Mouse (Mus musculus) embryonic facial prominence, embryonic 15.5 days (tissue): Measurements from ENCODE around the gene Ust. TPM values are rescaled to one million over a fixed set of nuclear protein-coding genes. Genes with fewer than 3 reads are reported as not detected.
A peak's percentile ranks its signal among the peaks of the same experiment; 100 is the strongest.

Experiments used
- ATAC-seq: fragments of 200-750 bp; cut with Nextera tagmentation; 2 replicates; pipeline ENCODE4 v1.8.0; 2017; ENCODE audit warnings: low read depth, moderate TSS enrichment; ENCODE audit not compliant: insufficient number of reproducible peaks, low FRiP score, low TSS enrichment
- H3K27ac ChIP-seq: fragments of 300-500 bp; sonication (generic); replicated peaks from 2 replicates; pipeline ENCODE4 v1.5.1; 2015; ENCODE audit warnings: mild to moderate bottlenecking, inconsistent platforms
- H3K27me3 ChIP-seq: fragments of 300-500 bp; sonication (generic); 2 replicates; pipeline ENCODE4 v1.6.1; 2015; ENCODE audit warnings: inconsistent platforms
- H3K36me3 ChIP-seq: fragments of 300-500 bp; sonication (generic); 2 replicates; pipeline ENCODE4 v1.6.1; 2015; ENCODE audit warnings: mild to moderate bottlenecking, inconsistent platforms
- H3K4me1 ChIP-seq: fragments of 300-500 bp; sonication (generic); 2 replicates; pipeline ENCODE4 v1.6.1; 2015; ENCODE audit warnings: inconsistent platforms
- H3K4me2 ChIP-seq: fragments of 300-500 bp; sonication (generic); replicated peaks from 2 replicates; pipeline ENCODE4 v1.6.1; 2015; ENCODE audit warnings: mild to moderate bottlenecking, inconsistent platforms
- H3K4me3 ChIP-seq: fragments of 300-500 bp; sonication (generic); replicated peaks from 2 replicates; pipeline ENCODE4 v1.5.1; 2015; ENCODE audit warnings: mild to moderate bottlenecking, inconsistent platforms
- H3K9ac ChIP-seq: fragments of 300-500 bp; sonication (generic); 2 replicates; pipeline ENCODE4 v1.6.1; 2015; ENCODE audit warnings: inconsistent platforms
- H3K9me3 ChIP-seq: fragments of 300-500 bp; sonication (generic); replicated peaks from 2 replicates; pipeline ENCODE4 v1.6.1; 2016; ENCODE audit warnings: inconsistent platforms
- WGBS: fragments of 180-500 bp; shearing (Covaris S2); methylation state at CpG from one replicate; pipeline ENCODE4 v1.1.7; 2015; 5-methylcytosine and 5-hydroxymethylcytosine counted together
- polyA plus RNA-seq: library from polyadenylated mRNA; unstranded; fragments of >200 nt; fragmentation: Nextera tagmentation; extraction: Ambion mirVana; gene quantifications from 2 replicates; pipeline ENCODE4 v1.2.1, GENCODE M21; 2015

Ust gene
- polyA plus RNA-seq, 1 experiment from 2014 or later: 12.0 TPM

- peak overlapping the region; percentile 17; the same call in 1 of the 2 replicates for H3K4me2 ChIP-seq
- peaks cover 19% of the 10 kb centered on the region for H3K4me1 ChIP-seq
- H3K36me3 ChIP-seq: no peaks in the 10 kb centered on the region
- WGBS: 56% methylated on average over 4 of the region's 4 CpGs
- H3K9me3 ChIP-seq: no peaks in the 10 kb centered on the region
- no peak overlapping the region for H3K9ac ChIP-seq
- ATAC-seq: no peak
- H3K27me3 ChIP-seq: no peaks in the 10 kb centered on the region
- H3K27ac ChIP-seq: 0 out of 2 replicates have a peak overlapping the region, but pooled peaks have one; percentile 55
- no peak overlapping the region for H3K4me3 ChIP-seq
Measured at GRCm38 (mm10) chr10:8504832-8505231, 13.8 kb downstream of the Ust start.

- WGBS: 63% methylated on average over 13 of the region's 13 CpGs
- H3K9me3 ChIP-seq: no peaks in the 10 kb centered on the region
Measured at GRCm38 (mm10) chr10:8498951-8499891, 19.4 kb downstream of the Ust start.

DNA sequence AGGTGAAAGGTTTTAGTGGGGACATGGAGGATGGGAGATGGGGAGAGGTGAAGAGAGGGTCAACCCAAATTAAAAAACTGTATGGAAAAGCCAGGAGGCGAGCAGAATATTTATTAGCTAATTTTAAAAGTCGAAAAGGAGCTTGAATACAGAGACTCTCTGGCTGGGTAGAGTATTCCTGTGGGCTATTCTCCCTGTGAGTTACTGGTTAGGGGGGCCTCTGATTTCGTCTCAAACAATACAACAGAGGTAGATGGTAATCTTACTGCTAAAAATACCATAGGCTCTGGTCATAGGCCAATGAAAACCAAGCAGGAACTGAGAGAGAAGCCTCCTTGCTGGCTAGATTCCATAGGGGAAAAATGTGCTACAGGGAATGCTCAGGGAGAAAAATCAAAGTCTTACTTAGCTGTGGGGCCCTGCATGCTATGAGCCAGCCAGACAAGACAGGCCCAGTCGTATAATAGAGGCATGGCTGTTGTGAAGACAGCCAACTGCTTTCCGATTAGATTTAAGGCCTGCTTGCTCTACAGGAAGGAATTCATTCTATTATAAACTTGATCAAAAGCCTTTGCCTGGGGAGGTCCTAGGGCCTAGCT, 23.0 kb downstream of the Ust start:
- H3K36me3 ChIP-seq: no peaks in the 10 kb centered on the region
- 0 out of 2 replicates have a peak overlapping the region, but pooled peaks have one; percentile 17 for H3K27ac ChIP-seq
- WGBS: 35% methylated on average over 5 of the region's 5 CpGs
- H3K9me3 ChIP-seq: no peaks in the 10 kb centered on the region
- H3K9ac ChIP-seq: no peak overlapping the region
- H3K4me1 ChIP-seq: 0 out of 2 replicates have a peak, but pooled peaks cover 15% of the 10 kb centered on the region
- no peaks in the 10 kb centered on the region for H3K27me3 ChIP-seq
- no peak overlapping the region for H3K4me2 ChIP-seq
- ATAC-seq: no peak
- H3K4me3 ChIP-seq: no peak overlapping the region

More at GRCm38 (mm10) chr10:8498951-8499891, 19.4 kb downstream of the Ust start:
- H3K9ac ChIP-seq: no peak overlapping the region
- no peaks in the 10 kb centered on the region for H3K36me3 ChIP-seq
- no peak overlapping the region for H3K4me3 ChIP-seq
- no peak for ATAC-seq
- H3K27ac ChIP-seq: no peak overlapping the region
- 0 out of 2 replicates have a peak, but pooled peaks cover 17% of the 10 kb centered on the region for H3K4me1 ChIP-seq
- no peaks in the 10 kb centered on the region for H3K27me3 ChIP-seq
- H3K4me2 ChIP-seq: no peak overlapping the region

- Histone ChIP-seq H3K4me3 (no peak overlapping the region), H3K4me2 (no peak overlapping the region), H3K9ac (no peak overlapping the region), H3K27ac (no peak overlapping the region), H3K36me3 (no peaks in the 10 kb centered on the region), H3K27me3 (no peaks in the 10 kb centered on the region), H3K9me3 (no peaks in the 10 kb centered on the region), H3K4me1 (0 out of 2 replicates have a peak, but pooled peaks cover 10% of the 10 kb centered on the region)
- ATAC-seq: no peak
- WGBS: 89% methylated on average over 1 of the region's 1 CpGs
Measured at GRCm38 (mm10) chr10:8491909-8492591, 26.6 kb downstream of the Ust start.

DNA sequence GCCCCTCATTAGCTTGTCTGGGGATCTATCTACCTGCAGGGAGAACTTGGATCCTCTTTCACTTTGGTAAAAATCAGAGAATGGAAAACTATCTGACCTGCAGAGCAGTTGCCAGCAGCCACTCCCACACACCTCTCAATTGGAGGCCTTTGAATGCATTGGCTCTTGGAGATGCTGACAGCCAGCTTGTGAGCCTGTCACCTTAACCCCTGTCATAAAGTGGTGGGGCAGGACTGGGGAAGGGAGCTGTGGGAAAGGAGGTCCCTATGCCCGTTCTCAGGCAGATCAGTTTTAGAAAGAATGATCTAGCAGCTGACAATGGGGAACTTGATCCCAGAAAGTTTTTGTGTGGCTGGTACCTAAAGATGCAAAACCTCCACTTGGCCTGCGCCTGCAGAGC, 31.2 kb downstream of the Ust start:
- ATAC-seq: no peak
- no peak overlapping the region for H3K9ac ChIP-seq

DNA sequence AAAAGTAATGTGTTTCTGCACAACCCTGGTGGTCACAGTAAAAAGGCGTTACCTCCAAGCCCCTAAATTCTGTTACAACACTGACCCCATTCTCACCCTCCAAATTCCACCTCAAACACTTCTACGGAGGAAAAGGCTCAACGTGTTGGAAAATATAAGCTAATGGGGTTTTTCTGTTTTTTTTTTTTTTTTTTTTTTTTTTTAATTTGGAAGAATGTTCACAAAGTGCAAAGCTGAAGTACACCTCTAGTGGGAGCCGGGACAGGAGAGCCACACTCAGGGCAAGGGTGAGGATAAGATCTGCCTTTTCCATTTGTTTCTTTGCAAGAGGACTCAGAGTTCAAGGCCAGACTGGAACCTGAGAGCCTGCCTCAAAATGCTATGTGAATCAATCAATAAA, 34.1 kb downstream of the Ust start:
- no peak for ATAC-seq
- Histone ChIP-seq H3K9ac (no peak overlapping the region), H3K27me3 (no peaks in the 10 kb centered on the region), H3K4me3 (no peak overlapping the region), H3K36me3 (no peaks in the 10 kb centered on the region), H3K4me1 (no peaks in the 10 kb centered on the region), H3K9me3 (no peaks in the 10 kb centered on the region), H3K27ac (no peak overlapping the region), H3K4me2 (no peak overlapping the region)
- 85% methylated on average over 4 of the region's 4 CpGs for WGBS

More for the DNA sequence above, 31.2 kb downstream of the Ust start:
- Histone ChIP-seq H3K27me3 (no peaks in the 10 kb centered on the region), H3K27ac (no peak overlapping the region), H3K4me2 (no peak overlapping the region), H3K4me1 (no peaks in the 10 kb centered on the region), H3K9me3 (no peaks in the 10 kb centered on the region), H3K36me3 (no peaks in the 10 kb centered on the region), H3K4me3 (no peak overlapping the region)
- WGBS: 62% methylated on average over 2 of the region's 2 CpGs

GRCm38 (mm10) chr10:8482779-8483178, 35.8 kb downstream of the Ust start:
- Histone ChIP-seq H3K36me3 (no peaks in the 10 kb centered on the region), H3K4me1 (no peaks in the 10 kb centered on the region), H3K4me3 (no peak overlapping the region), H3K27ac (no peak overlapping the region), H3K9ac (no peak overlapping the region), H3K27me3 (no peaks in the 10 kb centered on the region), H3K4me2 (no peak overlapping the region), H3K9me3 (no peaks in the 10 kb centered on the region)
- WGBS: 72% methylated on average over 4 of the region's 4 CpGs
- no peak for ATAC-seq

DNA sequence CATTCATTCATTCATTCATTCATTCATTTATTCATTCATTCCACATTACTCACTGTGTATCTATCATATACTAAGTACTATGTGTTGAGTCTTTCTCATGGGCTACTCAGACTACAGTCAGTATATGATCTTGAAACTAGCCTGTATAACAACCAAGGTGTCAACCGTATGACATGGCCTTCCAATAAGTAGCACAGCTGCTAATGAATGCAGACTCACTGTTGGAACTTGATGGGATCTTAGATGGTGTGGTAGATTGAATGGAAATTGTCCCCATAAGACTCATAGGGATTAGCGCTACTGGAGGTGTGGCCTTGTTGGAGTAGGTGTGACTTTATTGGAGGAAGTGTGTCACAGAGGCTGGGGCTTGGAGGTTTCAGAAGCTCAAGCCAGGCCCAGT, 38.8 kb downstream of the Ust start:
- Histone ChIP-seq H3K36me3 (no peaks in the 10 kb centered on the region), H3K9ac (no peak overlapping the region), H3K9me3 (no peaks in the 10 kb centered on the region), H3K4me2 (no peak overlapping the region), H3K4me1 (no peaks in the 10 kb centered on the region), H3K27me3 (no peaks in the 10 kb centered on the region), H3K27ac (no peak overlapping the region), H3K4me3 (no peak overlapping the region)
- ATAC-seq: no peak
- WGBS: 98% methylated on average over 2 of the region's 2 CpGs

DNA sequence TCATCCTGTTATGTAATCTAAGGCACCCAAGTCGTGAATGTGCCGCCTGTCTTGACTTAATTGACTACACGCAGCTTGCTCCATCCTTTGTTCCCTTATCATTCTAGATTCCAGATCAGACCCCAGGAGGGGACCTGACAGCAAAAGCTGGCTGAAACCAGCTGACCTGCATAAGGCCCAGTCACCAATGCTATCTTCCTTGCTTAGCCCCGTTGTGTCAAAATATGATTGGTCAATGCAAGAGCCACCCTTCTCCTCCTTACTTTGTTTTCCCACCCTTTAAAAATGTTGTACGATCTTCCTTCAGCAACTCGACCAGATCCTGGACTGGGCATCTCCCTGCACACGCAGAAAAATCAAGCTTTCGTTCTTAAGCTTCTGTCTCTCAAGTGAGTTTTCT, 40.7 kb downstream of the Ust start:
- 91% methylated on average over 8 of the region's 8 CpGs for WGBS
- no peaks in the 10 kb centered on the region for H3K9me3 ChIP-seq
- ATAC-seq: no peak
- no peak overlapping the region for H3K27ac ChIP-seq
- no peaks in the 10 kb centered on the region for H3K27me3 ChIP-seq
- H3K4me1 ChIP-seq: no peaks in the 10 kb centered on the region
- no peak overlapping the region for H3K4me2 ChIP-seq
- H3K36me3 ChIP-seq: no peaks in the 10 kb centered on the region
- no peak overlapping the region for H3K4me3 ChIP-seq
- no peak overlapping the region for H3K9ac ChIP-seq

- Histone ChIP-seq H3K4me2 (no peak overlapping the region), H3K9me3 (no peaks in the 10 kb centered on the region), H3K9ac (no peak overlapping the region), H3K4me3 (no peak overlapping the region), H3K36me3 (no peaks in the 10 kb centered on the region), H3K4me1 (peaks cover 9% of the 10 kb centered on the region), H3K27me3 (no peaks in the 10 kb centered on the region), H3K27ac (no peak overlapping the region)
- ATAC-seq: no peak
- 65% methylated on average over 12 of the region's 12 CpGs for WGBS
Measured at GRCm38 (mm10) chr10:8471995-8472394, 46.6 kb downstream of the Ust start.

DNA sequence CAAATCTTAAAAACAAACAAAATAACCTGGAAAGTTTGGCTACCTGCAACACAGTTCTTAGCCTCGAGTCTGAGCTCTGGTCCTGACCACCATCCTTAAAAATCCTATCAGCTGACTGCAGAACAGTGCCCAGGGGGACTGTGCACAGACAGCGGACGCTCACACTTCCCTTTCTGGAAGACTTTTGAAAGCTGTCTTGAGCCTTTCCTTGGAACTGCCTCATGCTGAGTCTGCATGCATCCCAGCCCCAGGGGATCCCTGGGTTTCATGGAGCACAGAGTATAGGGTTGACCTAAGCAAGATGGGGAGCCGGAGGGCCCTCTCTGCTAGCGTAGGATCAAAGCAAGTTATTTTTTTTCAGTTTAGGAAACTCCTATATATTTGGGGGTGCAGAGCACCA, 47.6 kb downstream of the Ust start:
- no peak overlapping the region for H3K4me3 ChIP-seq
- ATAC-seq: no peak
- no peaks in the 10 kb centered on the region for H3K36me3 ChIP-seq
- 29% methylated on average over 5 of the region's 5 CpGs for WGBS
- no peak overlapping the region for H3K27ac ChIP-seq
- no peaks in the 10 kb centered on the region for H3K27me3 ChIP-seq
- no peak overlapping the region for H3K9ac ChIP-seq
- no peaks in the 10 kb centered on the region for H3K9me3 ChIP-seq
- H3K4me2 ChIP-seq: no peak overlapping the region
- H3K4me1 ChIP-seq: peaks cover 16% of the 10 kb centered on the region
